Mouse (Mus musculus) spleen, postnatal 10 days (tissue): ENCODE data around the gene Prickle1.

ENCODE experiments used
- DNase-seq, 2 experiments: peaks; one replicate each; pipeline ENCODE4 v3.0.0; 2021 to 2022; ENCODE audit warnings: low spot score in 2 of 2

Gene Prickle1

GRCm38 (mm10) chr15:93512437-93512836, 83.3 kb downstream of the Prickle1 start:
- no peak for DNase-seq

DNA sequence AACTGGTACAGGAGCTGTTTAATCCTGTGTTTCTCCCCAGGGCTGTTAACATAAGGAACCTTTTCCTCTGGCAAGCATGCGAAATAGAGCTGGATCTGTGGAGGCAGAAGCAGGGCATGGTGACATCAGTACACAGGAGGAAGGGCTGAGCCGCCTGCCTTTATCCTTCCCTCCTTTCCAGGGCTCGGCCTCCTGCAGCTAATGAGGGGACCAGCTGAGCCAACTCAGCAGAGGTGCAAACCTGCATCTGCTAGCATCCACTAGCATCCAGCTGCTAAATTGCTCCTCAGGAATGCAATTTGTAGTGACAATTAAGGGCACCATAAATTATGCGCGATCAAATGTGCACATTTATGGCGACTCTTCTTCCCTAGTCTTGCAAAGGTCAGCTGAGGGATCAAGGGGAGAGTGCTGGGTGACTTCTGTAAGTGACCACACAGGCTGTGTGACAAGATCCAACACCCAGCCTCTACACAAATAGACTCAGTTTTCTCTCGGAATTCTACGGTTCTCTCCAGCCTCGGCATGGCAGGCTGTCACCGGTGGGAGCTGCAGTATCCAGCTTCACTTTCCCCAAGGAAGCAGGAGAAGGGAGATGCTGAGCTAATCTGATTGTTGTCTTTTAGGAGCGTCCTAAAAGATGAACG, 84.9 kb downstream of the Prickle1 start:
- no peak for DNase-seq

- DNase-seq = no peak
These were observed 90.9 kb downstream of the Prickle1 start for GRCm38 (mm10) chr15:93504808-93505207.

DNA sequence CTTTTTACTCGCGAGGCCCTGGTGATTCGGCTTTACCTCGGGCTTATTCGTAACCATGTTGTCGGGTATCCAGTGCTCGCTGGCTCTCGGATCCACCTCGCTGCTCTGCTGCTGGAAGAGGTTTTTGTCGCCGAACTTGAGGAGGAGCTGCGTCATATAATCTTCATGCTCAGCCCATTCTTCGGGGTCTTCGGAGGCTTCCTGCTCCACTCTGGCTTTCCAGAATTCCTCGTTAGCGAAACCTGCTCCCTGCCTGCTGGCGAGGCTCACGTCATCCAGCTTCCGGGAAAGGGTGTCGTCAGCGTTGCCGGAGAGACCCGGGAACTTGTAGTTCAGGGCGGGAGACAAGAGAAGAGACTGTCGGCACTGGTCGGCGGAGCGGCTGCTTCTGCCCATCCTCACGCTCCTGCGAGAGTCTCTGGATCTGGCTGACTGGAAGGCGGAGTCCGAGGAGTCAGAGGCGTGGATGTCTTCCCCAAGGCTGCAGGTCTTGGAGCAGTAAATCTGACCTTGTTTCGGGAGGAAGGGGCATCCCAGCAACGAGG, 92.4 kb downstream of the Prickle1 start:
- DNase-seq = no peak

DNA sequence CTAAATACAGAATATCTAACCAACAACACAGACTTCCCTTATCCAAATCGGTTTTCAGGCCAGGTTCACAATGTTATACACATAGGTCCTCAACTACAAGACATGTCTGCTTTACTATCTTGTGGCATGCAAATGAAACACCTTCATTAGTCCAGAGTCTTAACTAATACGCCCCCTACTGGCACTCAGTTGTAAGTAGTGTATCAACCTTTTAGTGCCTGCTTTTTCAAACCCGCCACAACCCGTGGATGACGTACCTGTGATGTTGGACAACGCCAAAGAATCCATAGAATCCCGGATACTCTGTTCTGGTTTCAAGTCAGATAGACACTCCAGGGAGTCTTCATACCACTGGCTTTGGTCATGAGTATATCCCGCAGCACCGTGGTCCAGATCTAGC, 93.0 kb downstream of the Prickle1 start:
- DNase-seq = no peak

DNA sequence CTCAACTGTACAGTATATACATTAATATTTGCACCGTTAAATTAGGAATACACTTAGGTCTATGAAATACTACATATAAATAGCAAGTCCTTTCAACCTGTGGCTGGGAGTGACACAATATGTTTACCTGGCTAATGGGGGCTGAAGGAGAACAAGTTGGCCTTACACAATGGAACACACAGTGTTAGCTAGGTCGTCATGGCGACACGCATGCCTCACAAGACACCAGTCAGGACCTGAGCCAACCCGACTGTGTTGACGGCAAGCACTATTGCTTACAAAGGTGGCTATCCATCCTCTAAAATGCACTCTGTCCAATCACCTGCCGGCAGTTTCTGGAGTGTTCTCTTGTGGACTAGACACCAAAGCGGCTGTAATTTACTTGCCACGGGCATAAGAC, 95.8 kb downstream of the Prickle1 start:
- DNase-seq = no peak

DNA sequence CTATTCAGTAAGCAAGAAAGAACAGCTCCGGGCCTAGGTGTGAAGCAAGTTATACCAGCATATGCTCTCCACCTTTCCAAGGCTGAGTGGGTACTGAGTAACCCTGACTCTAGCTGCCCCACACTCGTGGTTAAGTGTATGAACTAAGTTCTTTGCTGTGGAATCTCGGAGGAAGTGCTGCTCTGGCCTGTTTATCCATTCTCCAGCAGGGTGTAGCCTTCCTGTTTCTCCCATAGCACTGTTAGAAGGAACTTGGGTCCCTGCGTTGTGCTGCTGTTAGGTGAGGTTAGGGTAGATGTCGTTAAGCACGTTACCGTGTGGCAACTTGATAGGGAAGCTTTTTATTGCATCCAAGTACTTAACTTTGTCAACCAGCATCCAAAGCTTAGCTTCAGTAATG, 101.0 kb downstream of the Prickle1 start:
- no peak for DNase-seq

DNA sequence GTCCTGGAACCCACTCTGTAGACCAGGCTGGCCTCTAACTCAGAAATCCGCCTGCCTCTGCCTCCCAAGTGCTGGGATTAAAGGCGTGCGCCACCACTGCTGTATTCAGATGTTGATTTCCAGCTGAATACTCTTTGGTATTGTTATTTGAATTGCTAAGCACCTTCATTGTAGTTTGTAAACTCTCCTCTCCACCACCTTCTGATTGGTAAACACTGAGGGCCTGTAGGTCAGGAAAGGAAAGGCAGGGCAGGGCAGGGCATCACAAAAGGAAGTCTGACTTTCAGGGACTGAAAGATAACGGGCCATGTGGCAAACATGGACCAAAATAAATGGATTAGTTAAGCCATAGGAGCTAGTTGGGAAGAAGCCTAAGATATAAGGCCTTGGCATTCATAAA, 106.1 kb downstream of the Prickle1 start:
- DNase-seq = no peak

GRCm38 (mm10) chr15:93486066-93486465, 109.6 kb downstream of the Prickle1 start:
- no peak for DNase-seq

- no peak for DNase-seq
These were observed 110.4 kb downstream of the Prickle1 start for GRCm38 (mm10) chr15:93485252-93485651.

GRCm38 (mm10) chr15:93484261-93484710, 111.4 kb downstream of the Prickle1 start:
- no peak for DNase-seq

GRCm38 (mm10) chr15:93481112-93481511, 114.6 kb downstream of the Prickle1 start:
- no peak for DNase-seq

DNA sequence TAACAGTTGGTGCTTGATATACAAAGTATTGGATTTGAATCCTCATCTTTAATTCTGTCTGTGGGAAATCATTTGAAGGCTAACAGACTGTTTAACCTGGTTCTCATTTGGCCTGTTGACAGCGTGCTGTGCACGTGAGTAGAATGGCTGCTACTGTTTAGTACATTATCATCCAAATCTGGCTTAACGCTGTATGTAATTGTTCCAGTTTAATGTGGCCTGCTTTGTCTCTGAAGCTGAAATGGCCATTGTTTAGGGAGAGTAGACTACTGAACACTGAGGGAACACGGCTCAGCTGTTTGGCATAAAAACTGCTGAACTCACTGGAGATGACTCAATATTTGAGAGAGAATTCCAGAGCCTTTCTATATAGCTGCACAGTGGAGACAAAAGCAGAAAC, 116.2 kb downstream of the Prickle1 start:
- no peak for DNase-seq

DNA sequence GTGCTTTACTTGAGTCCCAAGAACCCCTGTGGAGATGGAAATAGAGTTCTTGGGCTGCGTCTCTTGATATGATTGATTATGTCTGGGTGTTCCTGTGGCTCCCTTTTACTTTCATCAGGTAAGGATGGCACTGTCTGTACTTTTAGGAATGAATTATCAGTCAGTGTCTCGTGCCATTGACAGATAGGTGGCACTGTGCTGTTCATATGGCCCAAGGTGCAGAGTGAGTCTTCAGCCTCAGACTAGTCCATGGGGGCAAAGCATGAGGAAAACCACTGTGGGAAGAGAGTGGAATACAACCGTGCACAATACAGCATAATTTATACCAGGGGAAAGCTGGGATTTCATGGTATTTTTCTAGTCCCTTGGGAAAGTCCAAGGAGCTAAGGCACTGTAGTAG, 117.0 kb downstream of the Prickle1 start:
- DNase-seq = no peak

GRCm38 (mm10) chr15:93477729-93478128, 118.0 kb downstream of the Prickle1 start:
- DNase-seq = no peak

- no peak for DNase-seq
These were observed 120.0 kb downstream of the Prickle1 start for GRCm38 (mm10) chr15:93475688-93476087.

DNA sequence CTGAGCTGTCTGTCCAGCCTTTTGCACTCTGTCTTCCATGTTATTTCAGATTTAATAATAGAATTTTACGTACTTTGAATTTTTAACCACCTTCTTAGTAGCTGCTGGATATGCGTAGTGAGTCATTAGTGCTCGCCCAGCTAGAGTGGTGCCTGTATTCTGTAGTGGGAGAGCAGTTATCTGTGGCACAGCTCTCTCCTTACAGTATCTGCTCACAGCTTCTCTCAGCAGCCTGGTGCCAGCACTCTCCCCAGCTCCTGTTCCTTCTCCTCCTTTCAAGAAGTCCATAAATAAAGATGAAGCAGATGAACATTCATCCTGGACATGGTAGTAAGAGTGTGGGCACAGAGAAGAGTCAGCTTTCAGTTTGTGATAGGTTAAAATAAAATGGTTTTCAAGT, 121.4 kb downstream of the Prickle1 start:
- DNase-seq = no peak

DNA sequence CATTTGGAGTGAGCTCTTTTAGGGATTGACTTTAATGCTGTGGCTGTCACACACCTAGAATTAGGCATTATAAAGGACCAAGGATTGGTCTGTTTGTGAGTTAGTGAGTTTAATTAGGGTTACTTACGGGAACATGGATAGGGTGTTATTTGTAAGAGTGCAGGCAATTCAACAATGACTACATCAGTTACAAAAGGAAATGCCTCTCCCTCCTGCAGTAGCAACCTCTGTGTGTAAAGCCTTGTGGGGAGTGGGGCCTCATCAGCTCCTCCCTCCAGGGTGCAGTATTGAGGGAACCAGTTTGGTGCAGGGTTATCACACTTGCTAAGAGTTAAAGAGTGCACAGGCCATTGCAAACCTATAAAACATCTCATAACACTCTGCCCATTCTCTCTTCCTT, 123.6 kb downstream of the Prickle1 start:
- DNase-seq = no peak

- DNase-seq = no peak
These were observed 124.0 kb downstream of the Prickle1 start for GRCm38 (mm10) chr15:93471651-93472050.

- DNase-seq = no peak
These were observed 134.6 kb downstream of the Prickle1 start for GRCm38 (mm10) chr15:93461066-93461465.

DNA sequence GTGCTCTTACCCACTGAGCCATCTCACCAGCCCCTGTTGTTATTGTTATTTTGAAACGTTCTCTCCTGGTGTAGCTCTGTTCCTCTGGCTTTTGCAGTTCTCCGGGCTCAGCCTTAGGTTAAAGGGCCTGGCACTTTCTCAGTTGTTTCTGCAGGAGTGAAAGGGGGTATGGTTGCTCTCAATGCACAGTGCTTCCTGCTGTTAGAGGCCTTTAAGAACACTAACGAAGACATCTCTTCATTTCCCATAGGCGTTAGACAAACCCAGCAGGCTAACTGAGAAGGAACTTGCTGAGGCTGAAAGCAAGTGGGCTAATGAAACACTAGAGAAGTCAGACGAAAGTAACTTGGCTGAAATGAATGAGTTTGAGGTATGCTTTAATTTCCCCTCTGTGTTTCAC, 136.3 kb downstream of the Prickle1 start:
- no peak for DNase-seq

DNA sequence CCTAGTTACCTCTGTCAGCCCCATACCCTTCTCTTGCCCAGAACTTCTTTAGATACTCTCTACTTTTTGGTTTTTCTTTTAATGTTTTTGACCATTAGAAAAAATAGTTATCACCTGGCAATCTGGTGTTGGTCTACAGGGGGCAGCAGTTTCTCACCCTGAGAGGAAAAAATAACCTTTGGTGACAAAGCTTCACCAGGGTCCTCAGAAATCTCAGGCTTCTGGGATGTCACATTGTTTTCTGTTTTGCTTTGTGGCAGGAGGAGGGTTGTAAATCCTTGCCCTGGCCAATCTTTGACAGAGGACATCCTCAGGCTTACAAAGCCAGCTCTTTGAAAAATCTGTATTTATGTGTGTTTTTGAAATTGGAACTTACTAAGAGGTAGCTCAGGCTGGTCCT, 139.7 kb downstream of the Prickle1 start:
- DNase-seq = no peak

- DNase-seq = no peak
These were observed 142.4 kb downstream of the Prickle1 start for GRCm38 (mm10) chr15:93453296-93453695.
